Mouse (Mus musculus): ENCODE measurements around the gene Asb17. TPM values are rescaled to one million over a fixed set of nuclear protein-coding genes. Genes with fewer than 3 reads are reported as not detected.

The Asb17 gene
- not detected in 2 replicates for polyA plus RNA-seq (2015; fragmentation: Nextera tagmentation; extraction: Ambion mirVana)

DNA sequence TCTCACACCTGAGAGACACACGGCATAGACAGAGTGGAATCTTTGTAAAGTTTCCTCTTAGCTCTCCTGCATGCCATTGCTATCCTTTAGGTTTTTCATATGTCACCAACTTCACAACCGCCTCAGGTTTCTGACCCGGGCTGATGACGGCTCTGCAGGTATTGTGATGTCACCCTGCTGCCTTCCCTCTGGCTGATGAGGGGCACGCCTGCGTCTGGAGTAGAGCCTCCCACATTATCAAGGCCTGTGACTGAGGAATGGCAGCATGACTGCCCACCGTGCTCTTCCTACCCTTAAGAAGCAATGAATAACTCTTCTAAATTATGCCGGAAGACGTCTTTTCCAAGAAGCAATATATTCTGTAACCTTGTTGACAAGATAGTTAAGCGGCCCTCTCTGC lies at the start of gene Asb17:
Asb17 (plus strand) TSS at position 180 of the 400 bp plus-strand sequence.
- Histone ChIP-seq H3K4me3 (ENCODE audit: low read depth, low read length) (no peak within 1 kb of the TSS), H3K27ac (ENCODE audit: low read length) (no peak within 1 kb of the TSS), H3K9me3 (ENCODE audit: low read length) (no peaks in the 10 kb centered on the region), H3K9ac (replicated peaks; ENCODE audit: low read depth) (no peak within 1 kb of the TSS), H3K4me2 (replicated peaks; ENCODE audit: low read depth, low read length) (no peak within 1 kb of the TSS), H3K27me3 (replicated peaks; ENCODE audit: insufficient read depth, low read length) (no peaks in the 10 kb centered on the region), H3K36me3 (ENCODE audit: insufficient read depth, low read length) (no peaks in the 10 kb centered on the region), H3K4me1 (ENCODE audit: insufficient read depth, low read depth, low read length) (no peaks in the 10 kb centered on the region)
- DNase-seq (ENCODE audit: low spot score) (no peak), ATAC-seq (no peak)
- 84% methylated on average over 10 of the region's 10 CpGs for WGBS
- TF ChIP-seq CTCF (IDR thresholded peaks at IDR 0.05): no peak
- TF ChIP-seq EP300 (IDR thresholded peaks at IDR 0.05): no peak

DNA sequence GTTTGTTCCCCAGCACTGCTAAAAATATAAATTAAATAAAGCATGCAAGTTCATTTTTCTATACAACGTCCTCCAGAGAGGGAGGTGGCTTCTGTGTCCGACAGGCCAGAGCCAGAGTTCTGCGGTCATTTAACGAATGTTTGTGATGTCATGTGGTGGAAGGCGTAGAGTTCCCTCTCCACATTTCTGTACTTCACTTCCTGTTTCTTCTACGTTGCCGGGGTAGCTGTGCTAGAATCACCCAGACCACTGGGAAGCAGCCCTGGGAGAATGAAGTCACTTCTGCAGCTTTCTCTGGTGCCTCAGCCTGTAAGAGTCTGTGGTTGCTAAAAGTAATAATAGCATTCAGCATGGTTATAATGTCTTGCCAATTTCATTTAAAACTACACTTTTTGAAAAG lies 46.4 kb upstream of the Asb17 start:
- WGBS: 36% methylated on average over 7 of the region's 7 CpGs
- no peak for TF ChIP-seq CTCF (IDR thresholded peaks at IDR 0.05)
- TF ChIP-seq EP300 (IDR thresholded peaks at IDR 0.05): no peak

DNA sequence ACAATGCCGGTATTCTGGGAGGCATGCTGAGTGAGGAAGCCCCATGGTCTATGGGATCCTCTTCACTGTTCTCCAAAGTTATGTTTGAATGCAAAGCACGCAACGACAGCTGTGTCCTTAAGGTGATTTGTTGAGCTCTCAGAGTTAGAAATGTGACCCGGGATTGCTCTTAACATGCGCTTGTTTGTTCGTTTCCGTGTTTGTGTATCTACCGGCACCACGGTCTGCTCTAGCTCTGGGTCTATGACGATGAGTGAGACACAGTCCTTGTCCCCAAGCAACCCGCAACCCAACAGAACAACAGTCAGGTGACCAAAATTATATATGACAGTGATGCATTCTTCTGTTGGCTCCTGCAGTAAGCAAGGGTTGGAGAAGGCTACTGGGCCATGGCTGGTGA lies 44.4 kb upstream of the Asb17 start:
- no peak for ATAC-seq
- H3K27me3 ChIP-seq (replicated peaks; ENCODE audit: insufficient read depth, low read length): no peaks in the 10 kb centered on the region
- 91% methylated on average over 11 of the region's 11 CpGs for WGBS

More for the DNA sequence above, 46.4 kb upstream of the Asb17 start:
- Histone ChIP-seq H3K27me3 (replicated peaks; ENCODE audit: insufficient read depth, low read length) (no peaks in the 10 kb centered on the region), H3K9me3 (ENCODE audit: low read length) (no peaks in the 10 kb centered on the region), H3K9ac (replicated peaks; ENCODE audit: low read depth) (no peak overlapping the region), H3K4me3 (ENCODE audit: low read depth, low read length) (no peak overlapping the region), H3K36me3 (ENCODE audit: insufficient read depth, low read length) (no peaks in the 10 kb centered on the region), H3K4me2 (replicated peaks; ENCODE audit: low read depth, low read length) (no peak overlapping the region), H3K27ac (ENCODE audit: low read length) (no peak overlapping the region), H3K4me1 (ENCODE audit: insufficient read depth, low read depth, low read length) (no peaks in the 10 kb centered on the region)
- ATAC-seq: no peak
- DNase-seq (ENCODE audit: low spot score): no peak

DNA sequence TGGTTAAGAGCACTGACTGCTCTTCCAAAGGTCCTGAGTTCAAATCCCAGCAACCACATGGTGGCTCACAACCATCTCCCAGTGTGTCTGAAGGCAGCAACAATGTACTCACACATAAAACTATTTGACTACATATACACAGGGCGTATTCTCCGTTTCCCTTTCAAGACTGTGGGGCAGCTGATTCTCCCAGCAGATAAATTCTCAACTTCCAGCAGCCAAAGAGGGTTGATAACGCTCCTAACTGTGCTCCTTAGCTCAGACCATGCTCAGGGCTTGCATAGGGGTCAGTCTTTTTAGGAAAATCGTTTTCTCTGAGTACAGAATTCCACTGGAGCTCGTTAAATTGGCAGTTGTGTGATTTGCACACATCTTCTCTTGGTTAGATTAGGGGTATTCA lies 43.3 kb upstream of the Asb17 start:
- Histone ChIP-seq H3K9me3 (ENCODE audit: low read length) (no peaks in the 10 kb centered on the region), H3K27ac (ENCODE audit: low read length) (no peak overlapping the region), H3K4me2 (replicated peaks; ENCODE audit: low read depth, low read length) (no peak overlapping the region), H3K9ac (replicated peaks; ENCODE audit: low read depth) (no peak overlapping the region), H3K4me3 (ENCODE audit: low read depth, low read length) (no peak overlapping the region), H3K4me1 (ENCODE audit: insufficient read depth, low read depth, low read length) (no peaks in the 10 kb centered on the region), H3K36me3 (ENCODE audit: insufficient read depth, low read length) (no peaks in the 10 kb centered on the region), H3K27me3 (replicated peaks; ENCODE audit: insufficient read depth, low read length) (no peaks in the 10 kb centered on the region)
- 66% methylated on average over 5 of the region's 5 CpGs for WGBS
- DNase-seq (ENCODE audit: low spot score): no peak
- no peak for TF ChIP-seq EP300 (IDR thresholded peaks at IDR 0.05)
- TF ChIP-seq CTCF (IDR thresholded peaks at IDR 0.05): no peak
- no peak for ATAC-seq

More for the DNA sequence above, 44.4 kb upstream of the Asb17 start:
- DNase-seq (ENCODE audit: low spot score): no peak
- H3K36me3 ChIP-seq (ENCODE audit: insufficient read depth, low read length): no peaks in the 10 kb centered on the region
- no peaks in the 10 kb centered on the region for H3K4me1 ChIP-seq (ENCODE audit: insufficient read depth, low read depth, low read length)
- H3K4me3 ChIP-seq (ENCODE audit: low read depth, low read length): no peak overlapping the region
- no peaks in the 10 kb centered on the region for H3K9me3 ChIP-seq (ENCODE audit: low read length)
- no peak overlapping the region for H3K4me2 ChIP-seq (replicated peaks; ENCODE audit: low read depth, low read length)
- no peak overlapping the region for H3K9ac ChIP-seq (replicated peaks; ENCODE audit: low read depth)
- no peak overlapping the region for H3K27ac ChIP-seq (ENCODE audit: low read length)
- TF ChIP-seq EP300 (IDR thresholded peaks at IDR 0.05): no peak

DNA sequence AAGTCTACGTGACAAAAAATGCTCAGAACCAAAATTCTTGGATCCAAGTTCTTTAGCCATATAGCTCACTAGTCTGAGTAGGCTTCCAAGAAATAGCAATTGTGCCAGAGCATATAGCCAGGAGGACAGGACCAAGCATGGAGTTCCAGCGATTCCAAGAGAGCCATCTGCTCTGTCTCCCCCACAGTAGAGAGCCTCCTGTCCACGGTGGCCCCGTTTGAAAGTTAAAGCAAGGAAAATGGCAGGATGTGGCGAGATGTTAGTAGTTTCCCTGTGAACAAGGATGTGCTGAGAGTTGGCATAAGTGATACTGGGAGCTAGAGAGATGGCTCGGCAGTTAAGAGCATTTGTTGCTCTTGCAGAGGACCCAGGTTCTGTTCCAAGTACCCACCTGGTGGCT lies 42.5 kb upstream of the Asb17 start:
- no peak for DNase-seq (ENCODE audit: low spot score)
- WGBS: 74% methylated on average over 6 of the region's 6 CpGs
- Histone ChIP-seq H3K4me3 (ENCODE audit: low read depth, low read length) (no peak overlapping the region), H3K27ac (ENCODE audit: low read length) (no peak overlapping the region), H3K4me1 (ENCODE audit: insufficient read depth, low read depth, low read length) (no peaks in the 10 kb centered on the region; the same call in 1 of the 2 replicates), H3K36me3 (ENCODE audit: insufficient read depth, low read length) (no peaks in the 10 kb centered on the region), H3K9me3 (ENCODE audit: low read length) (no peaks in the 10 kb centered on the region), H3K9ac (replicated peaks; ENCODE audit: low read depth) (no peak overlapping the region), H3K4me2 (replicated peaks; ENCODE audit: low read depth, low read length) (no peak overlapping the region), H3K27me3 (replicated peaks; ENCODE audit: insufficient read depth, low read length) (no peaks in the 10 kb centered on the region)
- TF ChIP-seq EP300 (IDR thresholded peaks at IDR 0.05) (no peak), CTCF (IDR thresholded peaks at IDR 0.05) (no peak)
- no peak for ATAC-seq

DNA sequence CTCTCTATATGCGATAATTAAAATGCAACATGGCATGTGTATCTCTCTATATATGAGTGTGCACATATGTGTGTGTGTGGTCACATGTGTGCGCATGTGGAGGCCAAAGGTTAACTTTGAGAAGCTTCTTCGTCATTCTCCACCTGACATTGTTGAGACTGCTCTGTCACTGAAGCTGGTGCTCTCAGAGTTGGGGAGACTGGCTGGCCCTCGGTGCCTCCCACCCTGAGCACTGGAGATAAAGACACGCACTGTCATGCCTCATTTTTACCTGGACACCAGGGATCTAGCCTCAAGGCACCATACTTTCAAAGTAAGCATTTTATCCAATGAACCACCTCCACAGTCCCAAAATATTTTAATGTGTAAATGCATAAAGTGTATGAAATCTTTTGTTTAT lies 41.4 kb upstream of the Asb17 start:
- ATAC-seq: no peak

DNA sequence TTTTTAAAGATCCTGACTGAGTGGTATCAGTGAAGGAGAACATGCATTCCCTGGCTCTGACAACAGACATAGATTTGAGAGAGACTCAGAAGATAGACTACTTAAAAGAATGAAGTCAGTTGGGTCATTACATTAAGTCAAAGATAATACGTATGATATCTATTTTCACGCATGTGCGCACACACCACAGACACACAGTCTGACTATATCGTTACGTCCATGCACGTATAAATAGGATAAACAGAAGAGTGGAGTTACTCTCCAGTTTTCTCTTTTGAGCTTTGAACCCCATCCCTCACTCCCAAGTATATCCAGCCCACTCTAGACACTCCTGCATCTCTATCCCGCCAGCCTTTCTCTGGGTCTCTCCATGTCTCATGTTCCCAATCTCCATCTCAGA lies 40.0 kb upstream of the Asb17 start:
- no peaks in the 10 kb centered on the region for H3K9me3 ChIP-seq (ENCODE audit: low read length)
- no peak for TF ChIP-seq CTCF (IDR thresholded peaks at IDR 0.05)
- TF ChIP-seq EP300 (IDR thresholded peaks at IDR 0.05): no peak
- no peaks in the 10 kb centered on the region for H3K36me3 ChIP-seq (ENCODE audit: insufficient read depth, low read length)
- DNase-seq (ENCODE audit: low spot score) (no peak), ATAC-seq (no peak)
- H3K4me2 ChIP-seq (replicated peaks; ENCODE audit: low read depth, low read length): no peak overlapping the region
- no peaks in the 10 kb centered on the region; the same call in 1 of the 2 replicates for H3K4me1 ChIP-seq (ENCODE audit: insufficient read depth, low read depth, low read length)
- H3K27ac ChIP-seq (ENCODE audit: low read length): no peak overlapping the region
- no peaks in the 10 kb centered on the region for H3K27me3 ChIP-seq (replicated peaks; ENCODE audit: insufficient read depth, low read length)
- H3K9ac ChIP-seq (replicated peaks; ENCODE audit: low read depth): no peak overlapping the region
- 92% methylated on average over 7 of the region's 7 CpGs for WGBS
- no peak overlapping the region for H3K4me3 ChIP-seq (ENCODE audit: low read depth, low read length)

More for the DNA sequence above, 41.4 kb upstream of the Asb17 start:
- H3K4me3 ChIP-seq (ENCODE audit: low read depth, low read length): no peak overlapping the region
- 82% methylated on average over 5 of the region's 5 CpGs for WGBS
- no peak overlapping the region for H3K4me2 ChIP-seq (replicated peaks; ENCODE audit: low read depth, low read length)
- H3K9me3 ChIP-seq (ENCODE audit: low read length): no peaks in the 10 kb centered on the region
- DNase-seq (ENCODE audit: low spot score): no peak
- H3K9ac ChIP-seq (replicated peaks; ENCODE audit: low read depth): no peak overlapping the region
- H3K36me3 ChIP-seq (ENCODE audit: insufficient read depth, low read length): no peaks in the 10 kb centered on the region
- TF ChIP-seq CTCF (IDR thresholded peaks at IDR 0.05): no peak
- TF ChIP-seq EP300 (IDR thresholded peaks at IDR 0.05): no peak
- no peak overlapping the region for H3K27ac ChIP-seq (ENCODE audit: low read length)
- no peaks in the 10 kb centered on the region; the same call in 1 of the 2 replicates for H3K4me1 ChIP-seq (ENCODE audit: insufficient read depth, low read depth, low read length)
- no peaks in the 10 kb centered on the region for H3K27me3 ChIP-seq (replicated peaks; ENCODE audit: insufficient read depth, low read length)

All from lung, postnatal 0 days (tissue).